Mouse (Mus musculus) splenic B cell, adult 2 months (primary cell): ENCODE measurements around the gene Wbp11.

Experiments used
- DNase-seq: peaks from one replicate; pipeline ENCODE4 v3.0.0-alpha.2; 2011; ENCODE audit warnings: low read depth, low spot score
- H3K27me3 ChIP-seq: 2 replicates; pipeline ENCODE4 v1.6.1; 2012; ENCODE audit warnings: mild to moderate bottlenecking, low read length, moderate library complexity, mixed read lengths; ENCODE audit not compliant: control insufficient read depth, poor library complexity, insufficient read depth, severe bottlenecking
- H3K36me3 ChIP-seq: 2 replicates; pipeline ENCODE4 v1.6.1; 2012; ENCODE audit warnings: mild to moderate bottlenecking, low read length, moderate library complexity, mixed read lengths; ENCODE audit not compliant: control insufficient read depth, poor library complexity, insufficient read depth, severe bottlenecking

The Wbp11 gene

DNA sequence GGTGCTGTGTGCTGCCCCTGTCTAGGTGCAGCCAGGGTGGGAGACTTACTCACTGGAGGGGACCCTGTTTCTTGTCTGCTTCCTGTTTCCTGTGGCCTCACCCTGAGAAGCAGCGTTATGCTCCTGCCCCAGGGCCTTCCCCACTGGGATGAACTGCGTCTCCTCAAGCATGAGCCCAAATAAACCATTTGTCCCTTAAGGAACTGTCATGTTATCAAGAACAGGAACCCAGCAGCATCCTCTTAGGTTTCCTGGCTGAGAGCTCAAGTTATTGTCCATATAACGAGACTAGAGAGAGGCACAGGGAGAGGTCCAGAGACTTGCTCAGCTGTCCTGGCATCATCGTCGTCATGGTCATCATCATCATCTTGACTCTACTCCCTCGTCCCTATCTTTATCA lies 22.2 kb upstream of the Wbp11 start:
- DNase-seq = no peak
- no peaks in the 10 kb centered on the region for H3K27me3 ChIP-seq
- H3K36me3 ChIP-seq = no peaks in the 10 kb centered on the region

DNA sequence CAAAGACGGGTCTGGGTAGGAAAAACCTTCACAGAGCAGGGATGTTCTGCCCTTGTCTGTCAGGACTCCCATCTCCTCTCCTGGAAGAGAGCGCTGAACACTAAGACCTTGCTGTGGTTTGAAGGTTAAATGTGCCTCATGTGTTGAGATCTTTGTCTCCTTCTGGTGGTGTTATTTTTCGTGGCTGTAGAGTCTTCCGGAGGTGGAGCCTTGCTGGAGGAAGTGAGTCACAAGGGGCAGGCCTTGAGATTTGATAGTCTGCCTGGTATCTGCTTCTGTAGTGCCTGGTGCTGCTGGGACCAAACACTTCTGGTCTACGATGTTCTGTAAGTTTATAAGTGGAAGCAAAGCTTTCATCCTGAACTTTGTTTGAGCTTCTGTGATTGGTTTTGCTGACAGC lies 20.9 kb upstream of the Wbp11 start:
- H3K36me3 ChIP-seq = no peaks in the 10 kb centered on the region
- no peaks in the 10 kb centered on the region for H3K27me3 ChIP-seq
- no peak for DNase-seq

DNA sequence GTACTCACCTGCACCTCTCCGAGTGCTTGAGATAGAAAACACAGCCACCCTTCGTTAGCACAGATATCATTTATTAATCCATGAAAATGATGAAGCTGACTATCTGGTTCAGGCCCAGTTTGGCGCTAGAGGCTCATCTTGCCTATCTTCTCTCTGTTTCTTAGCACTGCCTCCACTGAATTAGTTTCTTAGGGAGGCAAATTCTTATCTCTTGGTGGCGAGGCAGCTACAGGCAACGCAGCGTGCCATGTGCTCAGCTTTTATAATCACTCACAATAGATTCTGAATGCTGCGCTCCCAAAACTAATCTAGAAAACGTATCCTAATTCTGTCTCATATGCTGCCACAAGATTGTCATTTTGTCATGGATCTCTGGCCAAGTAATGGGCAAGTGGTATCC lies 20.4 kb upstream of the Wbp11 start:
- H3K27me3 ChIP-seq = no peaks in the 10 kb centered on the region
- no peaks in the 10 kb centered on the region for H3K36me3 ChIP-seq
- DNase-seq = no peak

DNA sequence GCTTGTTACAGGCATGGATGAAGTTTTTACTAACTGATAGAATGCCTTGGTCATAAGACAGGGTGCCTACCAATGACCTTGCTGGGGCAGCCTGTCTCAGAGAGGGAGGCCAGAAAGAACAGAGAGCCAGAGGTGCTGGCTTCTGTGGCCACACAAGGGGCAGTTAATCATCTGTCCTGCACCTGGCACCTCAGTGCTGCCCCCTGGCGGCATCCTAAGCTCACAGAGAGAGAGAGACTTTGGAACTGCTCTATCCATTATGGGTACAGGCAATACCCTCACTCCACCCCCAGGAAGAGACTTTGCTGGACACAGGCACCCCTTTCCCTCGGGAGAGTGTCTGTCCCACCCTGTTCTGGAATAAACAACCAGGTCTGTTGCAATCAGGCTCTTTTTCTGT lies 19.8 kb upstream of the Wbp11 start:
- Histone ChIP-seq H3K27me3 (no peaks in the 10 kb centered on the region), H3K36me3 (no peaks in the 10 kb centered on the region)
- DNase-seq = peak; percentile 77

DNA sequence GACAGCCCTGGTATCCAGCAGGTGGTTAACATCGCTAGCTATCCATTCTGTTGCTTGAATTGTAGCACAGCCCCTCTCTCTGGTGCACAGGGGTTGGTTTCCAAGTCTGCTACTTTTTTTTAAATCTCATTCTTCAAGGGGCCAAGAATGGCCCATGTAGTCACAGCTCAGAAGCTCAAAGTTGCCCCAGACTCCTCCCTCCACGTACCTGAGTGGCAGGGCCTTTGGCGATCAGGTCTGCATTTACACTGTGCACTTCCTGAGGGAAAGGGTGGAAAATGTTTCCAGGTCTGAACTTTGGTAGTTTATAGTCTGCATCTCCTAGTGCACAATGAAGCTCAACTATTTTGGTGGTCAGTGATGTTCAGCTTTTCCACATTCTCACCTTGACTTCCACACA lies 19.2 kb upstream of the Wbp11 start:
- Histone ChIP-seq H3K27me3 (no peaks in the 10 kb centered on the region), H3K36me3 (no peaks in the 10 kb centered on the region)
- no peak for DNase-seq

DNA sequence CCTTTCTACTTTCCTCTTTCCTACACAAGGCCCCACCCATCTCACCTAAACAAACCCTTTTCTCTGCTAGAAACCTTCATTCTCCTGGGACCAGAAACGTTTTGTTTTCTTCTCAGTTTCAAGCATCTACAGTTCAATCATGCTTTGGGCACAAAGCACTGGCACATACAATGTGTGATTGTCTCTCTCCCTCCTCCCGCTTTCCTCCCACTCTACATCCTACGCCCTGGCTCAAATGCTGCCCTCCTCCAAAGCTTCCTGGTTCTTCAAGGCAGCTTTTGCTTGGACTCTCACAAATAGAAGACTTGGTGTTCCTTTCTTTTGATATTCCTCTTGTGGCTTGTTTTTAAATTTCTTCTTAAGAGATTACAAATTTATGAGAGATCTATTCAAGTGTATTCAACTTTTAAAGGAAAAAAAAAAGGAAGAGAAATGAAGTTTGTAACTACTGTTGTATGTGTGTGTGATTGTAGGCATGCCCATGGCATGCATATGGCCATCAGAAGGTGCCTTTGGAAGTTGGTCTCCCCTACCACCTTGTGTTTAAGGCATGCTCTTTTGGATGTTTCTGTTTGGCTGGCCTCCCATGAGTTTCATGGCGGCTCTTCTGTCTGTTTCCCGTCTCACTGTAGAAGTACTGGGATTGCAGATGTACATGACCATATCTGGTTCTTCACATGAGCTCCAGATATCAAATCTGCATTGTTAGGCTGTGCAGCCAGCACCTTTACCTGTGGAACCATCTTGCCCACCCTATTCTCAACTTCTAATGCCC lies 17.9 kb upstream of the Wbp11 start:
- Histone ChIP-seq H3K27me3 (no peaks in the 10 kb centered on the region), H3K36me3 (no peaks in the 10 kb centered on the region)
- DNase-seq = no peak

DNA sequence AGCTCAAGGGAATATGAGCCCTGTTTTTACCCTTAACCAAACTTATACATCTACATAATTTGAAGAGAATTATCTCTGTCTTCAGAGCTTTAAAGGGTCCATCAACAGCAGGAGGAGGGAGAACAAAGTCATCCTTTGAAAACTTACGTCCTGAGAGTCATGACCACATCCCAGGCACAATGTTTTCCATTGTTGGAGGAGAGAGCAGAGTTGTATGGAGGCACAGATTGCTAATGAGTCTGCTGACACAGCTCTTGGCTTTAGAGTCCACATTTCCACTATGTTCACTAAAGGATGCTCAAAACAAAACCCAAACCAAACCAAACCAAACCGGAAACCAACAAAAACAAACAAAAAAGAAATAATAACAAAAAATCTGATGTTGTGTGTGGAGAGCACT lies 16.9 kb upstream of the Wbp11 start:
- H3K36me3 ChIP-seq = no peaks in the 10 kb centered on the region
- DNase-seq = no peak
- no peaks in the 10 kb centered on the region for H3K27me3 ChIP-seq

DNA sequence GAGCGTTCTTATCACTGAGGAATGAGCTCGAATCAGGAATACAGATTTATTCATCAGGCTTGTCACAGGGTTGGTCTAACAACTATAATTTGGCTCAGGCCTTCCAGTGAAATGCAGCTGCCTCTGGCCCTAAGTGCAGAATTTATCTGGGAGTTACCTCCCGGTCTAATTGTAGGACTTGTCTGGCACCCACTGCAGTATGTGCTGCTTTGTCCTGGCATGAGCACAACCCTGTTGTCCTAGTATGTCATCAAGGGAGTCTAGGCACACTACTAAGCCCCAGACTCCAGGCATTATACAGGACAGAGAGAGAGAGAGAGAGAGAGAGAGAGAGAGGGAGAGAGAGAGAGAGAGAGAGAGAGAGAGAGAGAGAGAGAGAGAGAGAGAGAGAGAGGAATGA lies 9.3 kb upstream of the Wbp11 start:
- no peaks in the 10 kb centered on the region for H3K36me3 ChIP-seq
- DNase-seq = no peak
- no peaks in the 10 kb centered on the region for H3K27me3 ChIP-seq

DNA sequence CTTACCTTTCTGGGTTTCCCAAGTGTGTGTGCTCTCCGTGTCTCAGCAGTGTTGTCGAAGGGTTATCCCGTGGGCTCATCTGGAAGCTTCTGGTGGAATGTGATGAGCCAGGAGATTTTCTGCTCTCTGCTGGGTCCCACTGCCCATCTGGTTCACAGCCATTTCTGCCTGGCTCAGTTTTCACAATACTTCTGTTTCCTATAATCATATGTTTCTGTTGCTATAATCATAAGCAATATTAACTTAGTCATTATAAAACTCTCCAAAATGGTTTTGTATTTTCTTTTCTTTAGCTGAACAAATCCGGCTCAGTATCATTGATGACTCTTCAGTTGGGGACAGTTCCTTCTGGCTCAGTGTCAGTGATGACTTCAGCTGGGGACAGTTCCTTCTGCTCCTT lies 7.3 kb upstream of the Wbp11 start, which contains the start of gene Smco3:
Gene Smco3 (minus strand): TSS at position 101 of the 400 bp plus-strand sequence.
- Histone ChIP-seq H3K36me3 (no peaks in the 10 kb centered on the region), H3K27me3 (no peaks in the 10 kb centered on the region)
- DNase-seq = no peak

DNA sequence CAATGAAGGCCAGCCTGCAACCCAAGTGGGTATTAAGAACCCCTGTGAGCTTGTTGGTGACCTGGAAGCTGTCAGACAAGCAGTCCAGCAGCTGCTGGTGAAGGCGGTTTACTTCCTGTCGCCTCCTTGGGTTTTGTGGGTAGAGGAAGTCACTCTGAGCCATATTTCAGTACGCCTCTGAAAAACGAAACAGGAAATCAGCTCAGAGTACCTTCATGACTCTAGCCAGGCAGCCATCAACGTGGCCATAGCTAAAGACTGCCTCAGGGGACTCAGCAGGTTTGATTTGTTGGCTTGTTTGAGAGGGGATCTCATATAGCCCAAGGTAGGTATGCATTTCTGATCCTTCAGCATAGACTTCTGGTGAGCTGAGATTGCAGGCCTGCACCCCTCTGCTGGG lies 3.7 kb upstream of the Wbp11 start:
- peak; percentile 63 for DNase-seq
- Histone ChIP-seq H3K27me3 (no peaks in the 10 kb centered on the region), H3K36me3 (no peaks in the 10 kb centered on the region)

DNA sequence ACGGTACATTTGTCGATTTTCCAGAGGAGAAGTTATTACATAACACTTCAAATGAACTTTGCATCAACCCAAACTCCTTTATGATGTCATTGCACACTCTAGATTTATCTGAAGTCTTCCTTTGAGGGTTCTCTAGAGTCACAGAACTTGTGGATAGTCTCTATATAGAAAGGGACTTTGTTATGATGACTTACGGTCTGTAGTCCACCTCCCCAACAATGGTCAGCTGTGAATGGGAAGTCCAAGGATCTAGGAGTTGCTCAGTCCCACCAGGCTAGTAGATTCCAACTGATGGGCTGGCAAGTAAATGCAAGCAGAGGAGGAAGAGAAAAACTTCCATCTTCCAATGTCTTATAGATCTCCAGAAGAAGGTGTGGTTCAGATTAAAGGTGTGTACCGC lies 648 bp upstream of the Wbp11 start:
- Histone ChIP-seq H3K27me3 (no peaks in the 10 kb centered on the region), H3K36me3 (peaks cover 4% of the 10 kb centered on the region; the same call in 1 of the 2 replicates)
- DNase-seq = no peak

DNA sequence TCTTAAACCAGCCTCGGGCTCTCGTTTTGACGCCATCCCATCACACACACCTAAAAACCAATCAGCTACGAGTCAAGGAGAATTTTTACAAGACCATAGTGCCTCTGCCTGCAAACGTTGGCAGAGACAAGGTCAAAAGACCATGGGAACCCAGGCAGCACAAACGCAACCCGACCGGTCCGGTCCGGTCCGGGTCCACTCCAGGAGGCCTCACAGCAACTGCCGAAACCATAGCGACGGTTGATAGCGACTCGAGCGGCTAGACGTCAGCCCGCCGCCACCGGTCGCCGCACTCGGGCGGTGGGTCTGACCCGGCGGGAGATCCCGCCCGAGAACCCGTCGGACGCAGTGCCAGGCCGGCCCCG lies 535 bp downstream of the Wbp11 start, which contains the start of gene BC049715:
Gene BC049715 (plus strand): TSS at position 111 of the 365 bp plus-strand sequence.
- peaks cover 7% of the 10 kb centered on the region for H3K36me3 ChIP-seq
- H3K27me3 ChIP-seq = no peaks in the 10 kb centered on the region
- DNase-seq = no peak

DNA sequence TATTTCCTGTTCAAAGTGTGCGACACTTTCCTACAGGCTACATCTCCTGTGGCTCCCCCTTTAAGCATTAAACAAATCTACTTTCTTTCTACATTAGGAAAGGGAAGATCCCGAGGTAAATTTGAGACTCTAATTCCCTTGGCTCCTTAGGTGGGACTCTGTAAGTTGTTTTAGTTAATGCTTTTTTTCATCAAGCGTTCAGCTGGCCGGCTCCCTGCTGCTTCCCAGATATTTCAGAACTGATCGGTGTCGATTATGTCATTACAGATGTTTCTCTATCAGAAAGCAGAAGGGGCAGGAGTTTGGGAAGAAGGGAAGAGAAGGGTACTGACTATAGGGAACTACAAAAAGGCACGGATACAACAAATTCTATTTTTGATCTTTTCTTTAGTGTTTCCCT lies 917 bp downstream of the Wbp11 start:
- H3K36me3 ChIP-seq = peaks cover 9% of the 10 kb centered on the region
- H3K27me3 ChIP-seq = no peaks in the 10 kb centered on the region
- no peak for DNase-seq

DNA sequence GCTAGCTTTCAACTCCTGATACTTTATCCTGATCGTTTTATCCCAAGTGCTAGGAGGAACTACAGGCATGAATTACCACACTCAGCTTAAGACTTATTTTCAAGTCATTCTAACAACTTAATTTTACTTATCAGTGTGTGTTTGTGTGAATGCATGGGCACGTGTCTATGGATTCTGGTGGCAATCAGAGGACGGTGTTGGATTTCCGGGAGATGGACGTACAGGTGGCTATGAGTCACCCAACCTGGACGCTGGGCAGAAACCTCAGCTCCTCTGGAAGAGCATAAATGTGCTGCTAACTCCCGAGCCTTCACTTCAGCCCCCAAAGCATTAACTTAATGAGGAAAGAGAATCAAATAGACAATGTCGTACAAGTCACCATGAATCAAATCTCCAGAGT lies 3.0 kb downstream of the Wbp11 start:
- Histone ChIP-seq H3K36me3 (peaks cover 11% of the 10 kb centered on the region), H3K27me3 (no peaks in the 10 kb centered on the region)
- DNase-seq = no peak

DNA sequence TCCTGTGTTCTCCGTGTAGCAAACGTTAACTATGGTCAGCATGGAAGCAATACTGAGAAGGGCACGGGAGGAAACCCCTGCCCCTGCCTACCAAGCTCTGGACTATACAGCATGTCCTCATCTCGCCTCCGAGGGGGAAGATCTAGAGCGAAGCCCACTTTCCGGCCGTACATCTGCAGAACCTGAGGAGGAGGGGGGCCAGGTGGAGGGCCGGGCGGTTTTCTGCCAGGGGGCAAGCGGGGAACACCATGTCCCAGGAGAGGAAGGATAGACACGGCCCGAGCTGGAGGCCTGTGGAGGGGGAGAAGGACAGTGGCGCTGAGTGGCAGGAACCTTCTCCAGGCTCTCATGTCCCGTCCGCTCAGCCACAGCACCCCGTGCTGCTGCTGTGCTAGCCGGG lies 6.9 kb downstream of the Wbp11 start:
- Histone ChIP-seq H3K27me3 (no peaks in the 10 kb centered on the region), H3K36me3 (peaks cover 23% of the 10 kb centered on the region)
- no peak for DNase-seq

DNA sequence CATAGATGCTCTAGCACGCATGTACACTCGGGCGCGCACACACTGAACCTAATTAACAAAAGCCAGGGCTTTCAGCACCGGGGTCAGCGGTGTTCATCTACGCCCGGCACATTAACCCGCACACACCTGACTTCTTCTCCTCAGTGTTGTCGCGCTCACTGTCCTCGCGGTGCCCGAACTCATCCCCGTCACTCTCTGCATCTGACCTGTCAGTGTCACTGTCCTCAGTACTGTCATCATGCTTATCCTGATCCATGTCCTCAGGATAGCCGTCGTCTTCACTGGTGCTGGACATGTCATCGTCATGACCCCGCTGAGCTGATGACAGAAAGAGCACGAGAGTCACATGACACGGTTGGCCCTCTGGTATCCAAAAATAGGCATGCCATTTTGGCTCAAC lies 7.7 kb downstream of the Wbp11 start:
- no peak for DNase-seq
- Histone ChIP-seq H3K36me3 (peaks cover 23% of the 10 kb centered on the region), H3K27me3 (no peaks in the 10 kb centered on the region)
